Mouse (Mus musculus) liver, postnatal 0 days (tissue): ENCODE results near the gene Gle1. TPM values are rescaled to one million over a fixed set of nuclear protein-coding genes. Genes with fewer than 3 reads are reported as not detected.

Experiments
- ATAC-seq: fragments of 200-750 bp; cut with Nextera tagmentation; 2 replicates; pipeline ENCODE4 v1.8.0; 2017; ENCODE audit warnings: mild to moderate bottlenecking, moderate library complexity
- DNase-seq: peaks from one replicate; pipeline ENCODE4 v3.0.0-alpha.2; 2016
- H3K27ac ChIP-seq: fragments of 300-500 bp; sonication (generic); 2 replicates; pipeline ENCODE4 v1.5.1; 2014; ENCODE audit warnings: antibody characterized with exemption, moderate library complexity, mild to moderate bottlenecking, low read depth
- H3K27me3 ChIP-seq: fragments of 300-500 bp; sonication (generic); 2 replicates; pipeline ENCODE4 v1.6.1; 2014; ENCODE audit warnings: low read length, control low read depth, mixed read lengths; ENCODE audit not compliant: insufficient read depth
- H3K36me3 ChIP-seq: fragments of 300-500 bp; sonication (generic); replicated peaks from 2 replicates; pipeline ENCODE4 v1.6.1; 2014; ENCODE audit warnings: mild to moderate bottlenecking, control low read depth, low read length, moderate library complexity, mixed read lengths; ENCODE audit not compliant: insufficient read depth
- H3K4me1 ChIP-seq: fragments of 300-500 bp; sonication (generic); 2 replicates; pipeline ENCODE4 v1.6.1; 2014; ENCODE audit warnings: antibody characterized with exemption, mild to moderate bottlenecking, control low read depth; ENCODE audit not compliant: insufficient read depth
- H3K4me2 ChIP-seq: fragments of 300-500 bp; sonication (generic); 2 replicates; pipeline ENCODE4 v1.6.1; 2014; ENCODE audit warnings: low read depth, mild to moderate bottlenecking, low read length, moderate library complexity, mixed read lengths
- H3K4me3 ChIP-seq: fragments of 300-500 bp; sonication (generic); 2 replicates; pipeline ENCODE4 v1.5.1; 2014; ENCODE audit warnings: low read depth, low read length
- H3K9ac ChIP-seq: fragments of 300-500 bp; sonication (generic); replicated peaks from 2 replicates; pipeline ENCODE4 v1.6.1; 2014; ENCODE audit warnings: mild to moderate bottlenecking, moderate library complexity
- H3K9me3 ChIP-seq: fragments of 300-500 bp; sonication (generic); 2 replicates; pipeline ENCODE4 v1.6.1; 2016; ENCODE audit warnings: mild to moderate bottlenecking, control low read depth, low read length, mixed read lengths
- CTCF ChIP-seq: sonication (generic); IDR thresholded peaks from 2 replicates; pipeline ENCODE4 v1.5.1; 2016; ENCODE audit warnings: antibody characterized with exemption, low read depth
- EP300 ChIP-seq: IDR thresholded peaks from 2 replicates; pipeline ENCODE4 v1.6.1; 2016; ENCODE audit warnings: antibody characterized with exemption, low read depth, mild to moderate bottlenecking
- WGBS: fragments of 180-500 bp; shearing (Covaris S2); extraction: QIAGEN DNeasy Blood & Tissue Kit; methylation state at CpG from one replicate; pipeline ENCODE4 v1.1.7; 2014; ENCODE audit not compliant: insufficient replicate concordance; 5-methylcytosine and 5-hydroxymethylcytosine counted together
- microRNA-seq: library from miRNA; unstranded; fragments of <30 nt; microRNA quantifications from one replicate; pipeline ENCODE4, GENCODE M21; 2016
- polyA plus RNA-seq: library from polyadenylated mRNA; unstranded; fragments of >200 nt; fragmentation: Nextera tagmentation; extraction: Ambion mirVana; gene quantifications from 2 replicates; pipeline ENCODE4 v1.2.1, GENCODE M21; 2015

Gle1 gene
- polyA plus RNA-seq, 1 experiment from 2014 or later = 14.7 TPM

GRCm38 (mm10) chr2:29980661-29981060 is 45.4 kb downstream of the Gle1 start:
- no peak overlapping the region for H3K9ac ChIP-seq
- DNase-seq = no peak
- H3K4me1 ChIP-seq = no peaks in the 10 kb centered on the region
- no peaks in the 10 kb centered on the region for H3K9me3 ChIP-seq
- no peak for TF ChIP-seq CTCF
- no peak for TF ChIP-seq EP300
- no peak for ATAC-seq
- 84% methylated on average over 1 of the region's 1 CpGs for WGBS
- no peak overlapping the region for H3K4me3 ChIP-seq
- no peaks in the 10 kb centered on the region for H3K27me3 ChIP-seq
- H3K4me2 ChIP-seq = no peak overlapping the region
- no peak overlapping the region for H3K27ac ChIP-seq
- H3K36me3 ChIP-seq = peaks cover 43% of the 10 kb centered on the region

GRCm38 (mm10) chr2:29991962-29992361 is 56.7 kb downstream of the Gle1 start:
- no peak for ATAC-seq
- no peaks in the 10 kb centered on the region for H3K27me3 ChIP-seq
- no peak for DNase-seq
- H3K27ac ChIP-seq = no peak overlapping the region
- H3K36me3 ChIP-seq = peaks cover 85% of the 10 kb centered on the region
- no peak for TF ChIP-seq EP300
- no peak for TF ChIP-seq CTCF
- H3K9me3 ChIP-seq = no peaks in the 10 kb centered on the region
- H3K9ac ChIP-seq = no peak overlapping the region
- H3K4me1 ChIP-seq = no peaks in the 10 kb centered on the region
- no peak overlapping the region for H3K4me2 ChIP-seq
- no peak overlapping the region for H3K4me3 ChIP-seq
- WGBS = 54% methylated on average over 2 of the region's 2 CpGs

GRCm38 (mm10) chr2:30009101-30009500 is 73.9 kb downstream of the Gle1 start:
- no peak overlapping the region for H3K4me3 ChIP-seq
- DNase-seq = no peak
- no peak overlapping the region for H3K9ac ChIP-seq
- TF ChIP-seq CTCF (no peak), EP300 (no peak)
- WGBS = 67% methylated on average over 1 of the region's 1 CpGs
- H3K4me2 ChIP-seq = no peak overlapping the region
- H3K4me1 ChIP-seq = no peaks in the 10 kb centered on the region
- H3K36me3 ChIP-seq = peaks cover 82% of the 10 kb centered on the region
- no peak for ATAC-seq
- H3K9me3 ChIP-seq = no peaks in the 10 kb centered on the region
- H3K27me3 ChIP-seq = no peaks in the 10 kb centered on the region
- no peak overlapping the region for H3K27ac ChIP-seq

Small RNA genes within 50 kb of the gene (microRNA-seq; reads per million reads assigned to microRNA genes)
- gene Mir6997 = not detected

Other genes starting within 250 kb of the Gle1 start
- 0.13 and 0.19 TPM in 2 replicates for gene Gm13420, start 183.7 kb upstream of the Gle1 start, polyA plus RNA-seq
- gene Gm13547, start 176.1 kb upstream of the Gle1 start, polyA plus RNA-seq = not detected in 2 replicates
- gene Coq4, start 147.9 kb upstream of the Gle1 start, polyA plus RNA-seq = 6.1 and 7.2 TPM in 2 replicates
- gene Trub2, start 146.9 kb upstream of the Gle1 start, polyA plus RNA-seq = 7.1 and 7.9 TPM in 2 replicates
- 4.6 and 5.1 TPM in 2 replicates for gene Slc27a4, start 132.8 kb upstream of the Gle1 start, polyA plus RNA-seq
- 6.6 and 8.7 TPM in 2 replicates for gene Urm1, start 115.4 kb upstream of the Gle1 start, polyA plus RNA-seq
- 9.0 and 10.0 TPM in 2 replicates for gene Cercam, start 66.3 kb upstream of the Gle1 start, polyA plus RNA-seq
- 19.0 and 22.1 TPM in 2 replicates for gene Odf2, start 46.2 kb upstream of the Gle1 start, polyA plus RNA-seq
- 14.9 and 17.2 TPM in 2 replicates for gene Sptan1, start 30.1 kb downstream of the Gle1 start, polyA plus RNA-seq
- 5.8 and 6.6 TPM in 2 replicates for gene Wdr34, start 113.5 kb downstream of the Gle1 start, polyA plus RNA-seq
- 115 and 116 TPM in 2 replicates for gene Set, start 122.0 kb downstream of the Gle1 start, polyA plus RNA-seq
- 0.75 and 1.0 TPM in 2 replicates for gene Pkn3, start 142.3 kb downstream of the Gle1 start, polyA plus RNA-seq
- gene Zdhhc12, start 158.2 kb downstream of the Gle1 start, polyA plus RNA-seq = 25.1 and 27.0 TPM in 2 replicates
- 1.6 and 1.8 TPM in 2 replicates for gene Zer1, start 189.2 kb downstream of the Gle1 start, polyA plus RNA-seq
- 1.8 and 2.0 TPM in 2 replicates for gene Tbc1d13, start 198.3 kb downstream of the Gle1 start, polyA plus RNA-seq
- 51.2 and 56.3 TPM in 2 replicates for gene Endog, start 236.1 kb downstream of the Gle1 start, polyA plus RNA-seq
- gene Spout1, start 243.0 kb downstream of the Gle1 start, polyA plus RNA-seq = 12.8 and 13.7 TPM in 2 replicates